Mouse (Mus musculus): ENCODE measurements around the gene Abcb9. TPM values are rescaled to one million over a fixed set of nuclear protein-coding genes. Genes with fewer than 3 reads are reported as not detected.

The Abcb9 gene
- polyA plus RNA-seq, 1 experiment from 2014 or later, result 3.6 TPM

GRCm38 (mm10) chr5:124015727-124016126 is 79.9 kb downstream of the Abcb9 start:
- Histone ChIP-seq H3K36me3 (no peaks in the 10 kb centered on the region), H3K9ac (no peak overlapping the region), H3K9me3 (no peaks in the 10 kb centered on the region), H3K4me2 (no peak overlapping the region), H3K27me3 (no peaks in the 10 kb centered on the region), H3K4me1 (peaks cover 96% of the 10 kb centered on the region), H3K27ac (0 out of 2 replicates have a peak overlapping the region, but pooled peaks have one; percentile 26), H3K4me3 (no peak overlapping the region)
- no peak for ATAC-seq (ENCODE audit: borderline replicate concordance, extremely low read depth, low FRiP score, low TSS enrichment)
- WGBS, result 73% methylated on average over 2 of the region's 2 CpGs

DNA sequence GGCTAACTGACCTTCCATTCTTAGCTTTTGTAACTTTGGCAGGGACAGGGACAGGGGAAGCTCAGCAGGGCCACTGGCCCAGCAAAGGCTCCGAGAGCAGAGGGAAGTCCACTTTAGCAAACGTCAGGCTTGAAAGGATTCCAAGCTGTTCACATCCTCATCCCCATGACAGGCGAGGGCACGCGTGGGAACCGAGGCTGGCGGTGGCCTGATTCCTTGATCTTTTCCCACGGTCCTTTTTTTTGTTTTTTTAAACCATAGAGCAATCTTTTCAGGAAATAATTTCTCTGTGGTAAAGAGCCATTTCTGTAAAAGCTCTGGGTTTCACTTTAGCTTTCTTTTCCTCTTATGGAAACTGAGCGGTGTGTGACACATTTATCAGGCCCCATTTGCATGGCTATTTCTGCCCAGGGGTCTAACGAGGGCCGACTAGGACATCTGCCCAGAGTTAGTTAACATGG is 80.8 kb downstream of the Abcb9 start:
- no peak for ATAC-seq (ENCODE audit: borderline replicate concordance, extremely low read depth, low FRiP score, low TSS enrichment)
- Histone ChIP-seq H3K36me3 (peaks cover 6% of the 10 kb centered on the region; the same call in 1 of the 2 replicates), H3K4me3 (no peak overlapping the region), H3K9ac (no peak overlapping the region), H3K27me3 (no peaks in the 10 kb centered on the region), H3K9me3 (no peaks in the 10 kb centered on the region), H3K4me1 (peaks cover 95% of the 10 kb centered on the region), H3K27ac (peak overlapping the region; percentile 72), H3K4me2 (peak overlapping the region; percentile 34)
- 28% methylated on average over 11 of the region's 11 CpGs for WGBS

- no peaks in the 10 kb centered on the region for H3K9me3 ChIP-seq
- peaks cover 89% of the 10 kb centered on the region for H3K4me1 ChIP-seq
- H3K27ac ChIP-seq, result peak overlapping the region; percentile 72
- H3K36me3 ChIP-seq, result peaks cover 12% of the 10 kb centered on the region
- H3K4me2 ChIP-seq, result no peak overlapping the region
- 83% methylated on average over 3 of the region's 3 CpGs for WGBS
- H3K4me3 ChIP-seq, result no peak overlapping the region
- no peak for ATAC-seq (ENCODE audit: borderline replicate concordance, extremely low read depth, low FRiP score, low TSS enrichment)
- H3K9ac ChIP-seq, result no peak overlapping the region
- no peaks in the 10 kb centered on the region for H3K27me3 ChIP-seq
Measured at GRCm38 (mm10) chr5:124014180-124014579, 81.4 kb downstream of the Abcb9 start.

DNA sequence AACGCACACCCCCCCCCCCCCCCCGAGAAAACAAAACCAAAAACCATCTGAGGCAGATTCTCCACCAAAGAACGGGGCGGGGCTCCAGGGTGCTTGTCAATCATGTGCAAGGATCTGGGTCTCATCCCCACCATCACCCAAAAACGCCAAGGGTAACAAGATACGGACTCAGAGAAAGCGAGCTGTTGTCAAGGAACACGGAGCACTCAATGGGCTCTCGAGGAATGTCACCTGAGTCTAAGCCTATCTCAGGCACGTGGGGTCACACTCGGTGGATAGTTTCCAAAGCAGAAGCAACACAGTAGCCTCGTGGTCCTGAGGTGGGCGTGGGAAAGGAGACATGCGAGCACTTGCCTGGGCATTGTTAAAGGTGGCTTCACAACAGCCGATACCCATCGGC is 81.9 kb downstream of the Abcb9 start:
- Histone ChIP-seq H3K9me3 (no peaks in the 10 kb centered on the region), H3K27me3 (no peaks in the 10 kb centered on the region), H3K27ac (0 out of 2 replicates have a peak overlapping the region, but pooled peaks have one; percentile 95), H3K4me1 (peaks cover 85% of the 10 kb centered on the region), H3K9ac (no peak overlapping the region), H3K4me3 (no peak overlapping the region), H3K36me3 (peaks cover 17% of the 10 kb centered on the region), H3K4me2 (no peak overlapping the region)
- WGBS, result 71% methylated on average over 16 of the region's 16 CpGs
- no peak for ATAC-seq (ENCODE audit: borderline replicate concordance, extremely low read depth, low FRiP score, low TSS enrichment)

DNA sequence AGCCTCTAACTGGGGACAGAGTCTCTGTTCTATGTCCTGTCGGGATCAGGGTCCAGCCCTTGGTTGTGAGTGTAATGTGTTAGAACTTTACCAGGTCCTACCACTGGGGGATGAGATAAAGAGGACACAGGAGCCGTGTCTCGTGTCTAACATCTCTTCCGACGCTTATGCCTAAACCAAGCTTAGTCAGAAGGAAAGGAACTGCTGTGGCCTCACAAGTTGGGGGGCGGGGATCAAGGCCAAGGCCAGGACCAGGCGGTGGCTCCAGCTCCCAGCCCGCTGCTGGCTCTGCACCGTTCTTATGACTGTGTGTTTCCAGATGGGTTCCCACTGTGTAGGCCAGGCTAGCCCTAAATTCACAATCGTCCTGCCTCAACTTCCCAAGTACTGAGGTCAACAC is 82.7 kb downstream of the Abcb9 start:
- H3K9ac ChIP-seq, result no peak overlapping the region
- peak overlapping the region; percentile 95 for H3K27ac ChIP-seq

DNA sequence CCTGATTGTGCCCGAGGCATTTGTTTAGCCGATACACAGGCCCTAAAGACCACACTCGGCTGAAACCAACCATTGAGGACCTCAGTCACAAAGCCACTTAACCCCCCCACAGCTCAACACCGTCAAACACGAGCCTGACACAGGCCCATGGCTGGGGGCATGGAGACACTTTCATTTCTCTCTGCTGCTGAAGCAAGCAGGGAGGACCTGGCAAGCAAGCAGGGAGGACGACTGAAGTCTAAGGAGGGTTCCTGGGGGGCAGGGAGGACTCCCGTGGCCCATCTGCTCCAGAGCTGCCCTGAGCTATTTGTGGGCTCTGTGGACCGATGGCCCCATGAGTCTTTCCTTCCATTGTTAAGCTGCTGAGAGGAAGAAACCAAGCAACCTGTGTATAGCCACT is 83.7 kb downstream of the Abcb9 start:
- Histone ChIP-seq H3K4me1 (peaks cover 66% of the 10 kb centered on the region), H3K36me3 (peaks cover 35% of the 10 kb centered on the region), H3K9ac (peak overlapping the region; percentile 27; the same call in 1 of the 2 replicates), H3K27ac (peak overlapping the region; percentile 95), H3K4me3 (no peak overlapping the region), H3K9me3 (no peaks in the 10 kb centered on the region), H3K27me3 (no peaks in the 10 kb centered on the region), H3K4me2 (peak overlapping the region; percentile 38)
- 14% methylated on average over 8 of the region's 8 CpGs for WGBS
- no peak for ATAC-seq (ENCODE audit: borderline replicate concordance, extremely low read depth, low FRiP score, low TSS enrichment)

More for the DNA sequence above, 82.7 kb downstream of the Abcb9 start:
- Histone ChIP-seq H3K4me2 (no peak overlapping the region; the same call in 1 of the 2 replicates), H3K27me3 (no peaks in the 10 kb centered on the region), H3K4me1 (peaks cover 76% of the 10 kb centered on the region), H3K36me3 (peaks cover 25% of the 10 kb centered on the region), H3K4me3 (no peak overlapping the region), H3K9me3 (no peaks in the 10 kb centered on the region)
- WGBS, result 57% methylated on average over 10 of the region's 10 CpGs
- ATAC-seq (ENCODE audit: borderline replicate concordance, extremely low read depth, low FRiP score, low TSS enrichment), result no peak

Other genes starting within 250 kb of the Abcb9 start
- 0.29 and 0.34 TPM in 2 replicates for gene Hcar2, start 230.3 kb downstream of the Abcb9 start, polyA plus RNA-seq (2015; fragmentation: Nextera tagmentation; extraction: Ambion mirVana)
- gene Hcar1, start 215.8 kb downstream of the Abcb9 start, polyA plus RNA-seq (2015; fragmentation: Nextera tagmentation; extraction: Ambion mirVana), result 0.59 and 0.75 TPM in 2 replicates
- 118 and 120 TPM in 2 replicates for gene Denr, start 188.6 kb downstream of the Abcb9 start, polyA plus RNA-seq (2015; fragmentation: Nextera tagmentation; extraction: Ambion mirVana)
- gene Gm43518, start 168.4 kb downstream of the Abcb9 start, polyA plus RNA-seq (2015; fragmentation: Nextera tagmentation; extraction: Ambion mirVana), result 1.7 and 2.3 TPM in 2 replicates
- 5.2 and 6.3 TPM in 2 replicates for gene Ccdc62, start 165.1 kb downstream of the Abcb9 start, polyA plus RNA-seq (2015; fragmentation: Nextera tagmentation; extraction: Ambion mirVana)
- 11.8 and 13.3 TPM in 2 replicates for gene Hip1r, start 122.2 kb downstream of the Abcb9 start, polyA plus RNA-seq (2015; fragmentation: Nextera tagmentation; extraction: Ambion mirVana)
- 38.1 and 41.3 TPM in 2 replicates for gene Vps37b, start 63.5 kb downstream of the Abcb9 start, polyA plus RNA-seq (2015; fragmentation: Nextera tagmentation; extraction: Ambion mirVana)
- gene Ogfod2, start 16.5 kb upstream of the Abcb9 start, polyA plus RNA-seq (2015; fragmentation: Nextera tagmentation; extraction: Ambion mirVana), result 26.5 and 27.6 TPM in 2 replicates
- gene Arl6ip4, start 20.3 kb upstream of the Abcb9 start, polyA plus RNA-seq (2015; fragmentation: Nextera tagmentation; extraction: Ambion mirVana), result 105 and 107 TPM in 2 replicates
- gene Pitpnm2, start 154.0 kb upstream of the Abcb9 start, polyA plus RNA-seq (2015; fragmentation: Nextera tagmentation; extraction: Ambion mirVana), result 6.2 and 6.7 TPM in 2 replicates
- gene Mphosph9, start 232.2 kb upstream of the Abcb9 start, polyA plus RNA-seq (2015; fragmentation: Nextera tagmentation; extraction: Ambion mirVana), result 13.1 and 16.6 TPM in 2 replicates
- 19.1 and 20.8 TPM in 2 replicates for gene 2810006K23Rik, start 232.3 kb upstream of the Abcb9 start, polyA plus RNA-seq (2015; fragmentation: Nextera tagmentation; extraction: Ambion mirVana)

All from lung, embryonic 15.5 days (tissue).